ENCODE assay signal across 22 mouse cellular contexts in genomic region chr3:94924688-94925087, GRCm38 (mm10). TPM values are rescaled to one million over a fixed set of nuclear protein-coding genes. Genes with fewer than 3 reads are reported as not detected.
DNase-seq lines count a peak whose midpoint lies in the region; ATAC-seq and TF ChIP-seq lines count a peak whose summit lies in the region.
"Had no signal": no experiment of that assay in that cellular context is flagged by ENCODE, and none has a peak within 500 bp of the region (broad histone marks: within the 10 kb centered on the region; RNA-seq: fewer than 3 reads in every experiment).

No protein-coding gene starts in this region.

- no peaks in the 10 kb centered on the region for H3K9me3 ChIP-seq in liver, postnatal 0 days (ENCODE audit: low read length)
- H3K9me3 ChIP-seq in liver, embryonic 12.5 days (replicated peaks): no peaks in the 10 kb centered on the region
- no peaks in the 10 kb centered on the region for H3K9me3 ChIP-seq in liver, embryonic 11.5 days (ENCODE audit: control insufficient read depth, low read length)
- H3K9me3 ChIP-seq in MEL (replicated peaks; ENCODE audit: insufficient read depth, low read length): no peaks in the 10 kb centered on the region
- no peaks in the 10 kb centered on the region for H3K9me3 ChIP-seq in liver, embryonic 15.5 days (replicated peaks)
- no peaks in the 10 kb centered on the region for H3K9me3 ChIP-seq in midbrain, embryonic 15.5 days
- H3K9me3 ChIP-seq: G1E had no signal

- TF ChIP-seq RAD21 in MEL (IDR thresholded peaks at IDR 0.05; ENCODE audit: low read depth, low read length): no peak

- H3K79me2 ChIP-seq in MEL (ENCODE audit: control insufficient read depth, insufficient read depth, low read length, poor library complexity): no peaks in the 10 kb centered on the region

- no peak for TF ChIP-seq EP300 in liver, postnatal 0 days (IDR thresholded peaks at IDR 0.05; ENCODE audit: low read depth)
- TF ChIP-seq EP300 in MEL (IDR thresholded peaks at IDR 0.05; ENCODE audit: low read depth in 1 of 2, low read length in 2 of 2): 0 out of 4 replicates have a peak, but pooled peaks have one; percentile 3 to 18

- H3K27ac ChIP-seq in liver, postnatal 0 days (ENCODE audit: low read depth): no peak overlapping the region
- H3K27ac ChIP-seq in liver, embryonic 12.5 days: no peak overlapping the region
- H3K27ac ChIP-seq in liver, embryonic 11.5 days (ENCODE audit: low read depth, low read length): no peak overlapping the region
- no peak overlapping the region for H3K27ac ChIP-seq in MEL (ENCODE audit: control insufficient read depth, low read depth, low read length)
- no peak overlapping the region for H3K27ac ChIP-seq in liver, embryonic 15.5 days (replicated peaks)
- no peak overlapping the region for H3K27ac ChIP-seq in midbrain, embryonic 15.5 days

- H3K4me3 ChIP-seq in liver, postnatal 0 days (ENCODE audit: low read depth, low read length): no peak overlapping the region
- no peak overlapping the region for H3K4me3 ChIP-seq in liver, embryonic 12.5 days
- H3K4me3 ChIP-seq in liver, embryonic 11.5 days (ENCODE audit: low read depth, low read length): no peak overlapping the region
- H3K4me3 ChIP-seq in MEL (ENCODE audit: control insufficient read depth in 1 of 2, insufficient read depth in 1 of 2, low read depth in 2 of 2, low read length in 2 of 2): no peak overlapping the region
- no peak overlapping the region for H3K4me3 ChIP-seq in liver, embryonic 15.5 days (replicated peaks)
- H3K4me3 ChIP-seq in midbrain, embryonic 15.5 days: no peak overlapping the region

- TF ChIP-seq POLR2A in MEL (IDR thresholded peaks at IDR 0.05; ENCODE audit: control insufficient read depth in 1 of 2, insufficient read depth in 1 of 2, low read depth in 1 of 2, low read length in 2 of 2, poor library complexity in 1 of 2): no peak

- peaks cover 3% of the 10 kb centered on the region; the same call in 1 of the 2 replicates for H3K4me1 ChIP-seq in liver, postnatal 0 days (ENCODE audit: insufficient read depth)
- H3K4me1 ChIP-seq in liver, embryonic 12.5 days: peaks cover 54% of the 10 kb centered on the region
- H3K4me1 ChIP-seq in liver, embryonic 11.5 days (replicated peaks; ENCODE audit: control insufficient read depth, insufficient read depth, low read length): peaks cover 25% of the 10 kb centered on the region
- peaks cover 14 to 39% of the 10 kb centered on the region in 2 experiments for H3K4me1 ChIP-seq in MEL (ENCODE audit: control insufficient read depth in 1 of 2, insufficient read depth in 2 of 2, low read length in 2 of 2)
- H3K4me1 ChIP-seq in liver, embryonic 15.5 days (replicated peaks): peaks cover 41% of the 10 kb centered on the region
- no peaks in the 10 kb centered on the region for H3K4me1 ChIP-seq in midbrain, embryonic 15.5 days

- H3K27me3 ChIP-seq in liver, postnatal 0 days (ENCODE audit: insufficient read depth, low read length): no peaks in the 10 kb centered on the region
- H3K27me3 ChIP-seq in liver, embryonic 12.5 days (replicated peaks): peaks cover 9% of the 10 kb centered on the region; the same call in 1 of the 2 replicates
- no peaks in the 10 kb centered on the region for H3K27me3 ChIP-seq in liver, embryonic 11.5 days (replicated peaks; ENCODE audit: control insufficient read depth, insufficient read depth, low read length)
- H3K27me3 ChIP-seq in MEL (ENCODE audit: control insufficient read depth in 1 of 2, insufficient read depth in 2 of 2, low read length in 2 of 2): no peaks in the 10 kb centered on the region
- 0 out of 2 replicates have a peak, but pooled peaks cover 3% of the 10 kb centered on the region for H3K27me3 ChIP-seq in liver, embryonic 15.5 days
- H3K27me3 ChIP-seq in midbrain, embryonic 15.5 days (replicated peaks): no peaks in the 10 kb centered on the region

- H3K36me3 ChIP-seq in liver, postnatal 0 days (replicated peaks; ENCODE audit: insufficient read depth, low read length): no peaks in the 10 kb centered on the region
- no peaks in the 10 kb centered on the region for H3K36me3 ChIP-seq in liver, embryonic 12.5 days
- no peaks in the 10 kb centered on the region for H3K36me3 ChIP-seq in liver, embryonic 11.5 days (ENCODE audit: control insufficient read depth, insufficient read depth, low read length)
- peaks cover 0 to 27% of the 10 kb centered on the region in 2 experiments; a peak in 2 of 4 replicates for H3K36me3 ChIP-seq in MEL (ENCODE audit: control insufficient read depth in 1 of 2, insufficient read depth in 2 of 2, low read length in 2 of 2)
- H3K36me3 ChIP-seq in liver, embryonic 15.5 days (replicated peaks): no peaks in the 10 kb centered on the region
- H3K36me3 ChIP-seq in midbrain, embryonic 15.5 days (replicated peaks): no peaks in the 10 kb centered on the region
- H3K36me3 ChIP-seq: G1E had no signal

- peak; percentile 35 for DNase-seq in liver
- no peak for DNase-seq in liver, postnatal 0 days
- DNase-seq in liver, embryonic 11.5 days (ENCODE audit: low spot score): no peak
- no peak for DNase-seq in MEL (ENCODE audit: low read depth, low spot score)
- no peak for DNase-seq in layer of hippocampus, postnatal 25 days (ENCODE audit: extremely low spot score in 1 of 2, low spot score in 1 of 2)
- DNase-seq: adrenal gland, adult 2 months; adrenal gland, adult 8-10 months; adrenal gland, postnatal 10 days; adrenal gland, postnatal 14 days; adrenal gland, postnatal 25 days; adrenal gland, postnatal 36 days; B cell, adult 2 months; cerebellum, adult 11 months; cerebellum, adult 11-12 months; cerebellum, adult 18-20 months had no signal

- ATAC-seq in liver, postnatal 0 days: no peak
- ATAC-seq in liver, embryonic 12.5 days: no peak
- no peak for ATAC-seq in liver, embryonic 11.5 days (replicated peaks; ENCODE audit: low FRiP score)
- no peak for ATAC-seq in liver, embryonic 15.5 days (ENCODE audit: insufficient read depth)
- ATAC-seq in midbrain, embryonic 15.5 days (replicated peaks): no peak
- ATAC-seq: activated CD4-positive, CD25-positive, alpha-beta regulatory T cell, adult 4 months; CD4-positive, CD25-positive, alpha-beta regulatory T cell, adult 4 months; Patski had no signal

- 41% methylated on average over 8 of the region's 8 CpGs for WGBS in liver, postnatal 0 days (ENCODE audit: insufficient replicate concordance)
- WGBS in liver, embryonic 12.5 days (ENCODE audit: insufficient replicate concordance): 33% methylated on average over 8 of the region's 8 CpGs
- 40% methylated on average over 8 of the region's 8 CpGs for WGBS in liver, embryonic 11.5 days
- WGBS in liver, embryonic 15.5 days (ENCODE audit: insufficient replicate concordance): 28% methylated on average over 8 of the region's 8 CpGs
- 71% methylated on average over 8 of the region's 8 CpGs for WGBS in midbrain, embryonic 15.5 days

- TF ChIP-seq CTCF in liver, postnatal 0 days (IDR thresholded peaks at IDR 0.05; ENCODE audit: low read depth): no peak
- TF ChIP-seq CTCF in MEL (IDR thresholded peaks at IDR 0.05 in 2 of 3, conservative IDR thresholded peaks at IDR 0.05 in 1 of 3; ENCODE audit: control insufficient read depth in 1 of 3, insufficient read depth in 1 of 3, low read depth in 2 of 3, low read length in 3 of 3, poor library complexity in 1 of 3, severe bottlenecking in 1 of 3): no peak

- no peak overlapping the region for H3K9ac ChIP-seq in liver, postnatal 0 days (replicated peaks)
- peak overlapping the region; percentile 3; the same call in 1 of the 2 replicates for H3K9ac ChIP-seq in liver, embryonic 12.5 days
- H3K9ac ChIP-seq in liver, embryonic 11.5 days (ENCODE audit: low read depth, low read length): no peak overlapping the region
- no peak overlapping the region for H3K9ac ChIP-seq in MEL (ENCODE audit: control insufficient read depth, low read depth, low read length, poor library complexity, severe bottlenecking)
- no peak overlapping the region for H3K9ac ChIP-seq in liver, embryonic 15.5 days
- no peak overlapping the region for H3K9ac ChIP-seq in midbrain, embryonic 15.5 days

- H3K4me2 ChIP-seq in liver, postnatal 0 days (ENCODE audit: low read depth, low read length): no peak overlapping the region
- H3K4me2 ChIP-seq in liver, embryonic 12.5 days: no peak overlapping the region
- no peak overlapping the region for H3K4me2 ChIP-seq in liver, embryonic 11.5 days
- peak overlapping the region; percentile 4; the same call in 1 of the 2 replicates for H3K4me2 ChIP-seq in liver, embryonic 15.5 days
- H3K4me2 ChIP-seq in midbrain, embryonic 15.5 days: no peak overlapping the region

RNA-seq across cellular contexts. Expression of gene Selenbp1, which starts 8.2 kb away (rescaled TPM):
- 129 and 135 TPM in 2 replicates for polyA plus RNA-seq in liver, postnatal 0 days (2015; fragmentation: Nextera tagmentation; extraction: Ambion mirVana)
- 53.9 and 54.0 TPM in 2 replicates for polyA plus RNA-seq in liver, embryonic 12.5 days (2016; fragmentation: Nextera tagmentation; extraction: Ambion mirVana)
- polyA plus RNA-seq in liver, embryonic 11.5 days (2014; fragmentation: Nextera tagmentation; extraction: Ambion mirVana): 68.2 and 82.0 TPM in 2 replicates
- total RNA-seq in MEL (2012; rRNA removed): 109 and 179 TPM in 2 replicates
- polyA plus RNA-seq in MEL (2012; ENCODE audit: insufficient read depth in 1 of 2, insufficient read length in 2 of 2, low read depth in 1 of 2, low replicate concordance in 2 of 2, missing spikeins in 1 of 2): 100 to 1,000 TPM in 1 of 2 experiments, not detected in 1; 365 TPM
- 98.5 and 126 TPM in 2 replicates for polyA plus RNA-seq in liver, embryonic 15.5 days (2015; fragmentation: Nextera tagmentation; extraction: Ambion mirVana)
- total RNA-seq in layer of hippocampus, postnatal 25 days (2021): 10 to 100 TPM; 10.3 to 10.6 TPM
- polyA plus RNA-seq in midbrain, embryonic 15.5 days (2015; fragmentation: Nextera tagmentation; extraction: Ambion mirVana): 11.2 and 14.0 TPM in 2 replicates

RNA-seq across cellular contexts. Expression of gene Rfx5, which starts 29.2 kb away (rescaled TPM):
- 1.1 and 1.2 TPM in 2 replicates for polyA plus RNA-seq in liver, postnatal 0 days (2015; fragmentation: Nextera tagmentation; extraction: Ambion mirVana)
- polyA plus RNA-seq in liver, embryonic 12.5 days (2016; fragmentation: Nextera tagmentation; extraction: Ambion mirVana): 2.6 and 3.6 TPM in 2 replicates
- 4.5 and 4.9 TPM in 2 replicates for polyA plus RNA-seq in liver, embryonic 11.5 days (2014; fragmentation: Nextera tagmentation; extraction: Ambion mirVana)
- 9.5 and 10.0 TPM in 2 replicates for total RNA-seq in MEL (2012; rRNA removed)
- polyA plus RNA-seq in MEL (2012; ENCODE audit: insufficient read depth in 1 of 2, insufficient read length in 2 of 2, low read depth in 1 of 2, low replicate concordance in 2 of 2, missing spikeins in 1 of 2): 10 to 100 TPM in 1 of 2 experiments, not detected in 1; 19.4 TPM
- 1.3 and 1.5 TPM in 2 replicates for polyA plus RNA-seq in liver, embryonic 15.5 days (2015; fragmentation: Nextera tagmentation; extraction: Ambion mirVana)
- total RNA-seq in layer of hippocampus, postnatal 25 days (2021): 10 to 100 TPM; 18.8 to 22.3 TPM
- 6.5 and 7.0 TPM in 2 replicates for polyA plus RNA-seq in midbrain, embryonic 15.5 days (2015; fragmentation: Nextera tagmentation; extraction: Ambion mirVana)

RNA-seq across cellular contexts. Expression of gene Psmb4, which starts 37.9 kb away (rescaled TPM):
- polyA plus RNA-seq in liver, postnatal 0 days (2015; fragmentation: Nextera tagmentation; extraction: Ambion mirVana): 172 and 174 TPM in 2 replicates
- polyA plus RNA-seq in liver, embryonic 12.5 days (2016; fragmentation: Nextera tagmentation; extraction: Ambion mirVana): 207 and 214 TPM in 2 replicates
- polyA plus RNA-seq in liver, embryonic 11.5 days (2014; fragmentation: Nextera tagmentation; extraction: Ambion mirVana): 342 and 349 TPM in 2 replicates
- total RNA-seq in MEL (2012; rRNA removed): 890 and 977 TPM in 2 replicates
- 100 to 1,000 TPM; 826 to 964 TPM for polyA plus RNA-seq in MEL (2012; ENCODE audit: insufficient read depth in 1 of 2, insufficient read length in 2 of 2, low read depth in 1 of 2, low replicate concordance in 2 of 2, missing spikeins in 1 of 2)
- 166 and 172 TPM in 2 replicates for polyA plus RNA-seq in liver, embryonic 15.5 days (2015; fragmentation: Nextera tagmentation; extraction: Ambion mirVana)
- 100 to 1,000 TPM; 253 to 304 TPM for total RNA-seq in layer of hippocampus, postnatal 25 days (2021)
- 357 and 395 TPM in 2 replicates for polyA plus RNA-seq in midbrain, embryonic 15.5 days (2015; fragmentation: Nextera tagmentation; extraction: Ambion mirVana)

RNA-seq across cellular contexts. Expression of gene Pi4kb, which starts 49.8 kb away (rescaled TPM):
- 5.4 and 6.5 TPM in 2 replicates for polyA plus RNA-seq in liver, postnatal 0 days (2015; fragmentation: Nextera tagmentation; extraction: Ambion mirVana)
- 12.6 and 13.1 TPM in 2 replicates for polyA plus RNA-seq in liver, embryonic 12.5 days (2016; fragmentation: Nextera tagmentation; extraction: Ambion mirVana)
- 17.0 and 20.5 TPM in 2 replicates for polyA plus RNA-seq in liver, embryonic 11.5 days (2014; fragmentation: Nextera tagmentation; extraction: Ambion mirVana)
- total RNA-seq in MEL (2012; rRNA removed): 45.0 and 45.1 TPM in 2 replicates
- polyA plus RNA-seq in MEL (2012; ENCODE audit: insufficient read depth in 1 of 2, insufficient read length in 2 of 2, low read depth in 1 of 2, low replicate concordance in 2 of 2, missing spikeins in 1 of 2): 10 to 100 TPM in 1 of 2 experiments, not detected in 1; 56.7 TPM
- 8.7 and 10.3 TPM in 2 replicates for polyA plus RNA-seq in liver, embryonic 15.5 days (2015; fragmentation: Nextera tagmentation; extraction: Ambion mirVana)
- 10 to 100 TPM; 52.5 to 58.0 TPM for total RNA-seq in layer of hippocampus, postnatal 25 days (2021)
- 22.5 and 24.6 TPM in 2 replicates for polyA plus RNA-seq in midbrain, embryonic 15.5 days (2015; fragmentation: Nextera tagmentation; extraction: Ambion mirVana)
